Mouse (Mus musculus) kidney, adult 10 weeks (tissue): ENCODE results near the gene Szrd1. TPM values are rescaled to one million over a fixed set of nuclear protein-coding genes. Genes with fewer than 3 reads are reported as not detected.

ENCODE experiments used
- polyA plus RNA-seq: library from polyadenylated mRNA; stranded (reverse); fragments of 350-450 nt; fragmentation: Illumina TruSeq; extraction: RNeasy Lipid Tissue Mini Kit (QIAGEN cat#74804); gene quantifications from one replicate; pipeline ENCODE4 v1.2.3, GENCODE M21; 2014; ENCODE audit warnings: low read depth, low replicate concordance

The Szrd1 gene
- 19.0 TPM for polyA plus RNA-seq

DNA sequence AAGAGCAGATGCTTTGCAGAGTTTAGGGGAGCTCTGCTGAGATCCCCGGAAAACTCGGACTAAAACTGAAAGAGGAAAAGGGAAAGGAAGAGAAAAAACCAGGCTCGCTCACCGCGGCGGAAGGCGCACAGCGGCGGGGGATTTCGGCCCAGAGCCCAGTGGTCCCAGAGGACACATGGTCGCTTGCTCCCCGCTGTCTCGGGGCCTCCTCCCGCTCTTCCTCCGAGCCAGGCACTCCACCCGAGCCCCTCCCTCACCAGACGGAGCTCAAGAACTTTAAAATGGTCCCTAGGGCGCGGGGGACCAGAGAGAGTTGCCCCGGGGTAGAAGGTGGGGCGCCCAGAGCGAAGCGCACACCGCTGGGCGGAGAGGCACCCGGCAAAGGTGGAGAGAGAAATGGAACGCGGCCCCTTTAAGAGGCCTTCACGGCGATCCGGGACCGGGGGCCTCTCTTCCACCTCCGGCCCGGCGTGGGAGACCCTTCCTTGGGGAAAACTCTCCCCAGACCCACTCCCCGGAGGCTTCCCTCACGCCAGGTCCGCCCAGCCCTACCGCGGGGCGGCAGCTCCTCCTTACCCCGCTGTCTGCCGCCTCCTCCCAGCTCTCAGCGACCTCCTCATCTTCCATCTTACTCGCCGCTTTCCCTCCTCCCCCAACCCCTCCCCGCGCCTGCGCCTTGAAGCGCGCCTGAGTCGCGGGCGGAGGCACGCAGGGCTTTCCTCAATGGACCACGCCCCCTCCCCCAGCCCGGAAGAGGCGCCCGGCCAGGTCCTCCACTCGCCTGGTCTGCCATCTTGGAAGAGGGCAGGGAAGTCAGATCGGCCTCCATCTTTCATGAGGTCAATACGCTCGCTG is at the start of gene Szrd1:
Gene Szrd1 (minus strand): TSS at position 660 of the 855 bp plus-strand sequence.

DNA sequence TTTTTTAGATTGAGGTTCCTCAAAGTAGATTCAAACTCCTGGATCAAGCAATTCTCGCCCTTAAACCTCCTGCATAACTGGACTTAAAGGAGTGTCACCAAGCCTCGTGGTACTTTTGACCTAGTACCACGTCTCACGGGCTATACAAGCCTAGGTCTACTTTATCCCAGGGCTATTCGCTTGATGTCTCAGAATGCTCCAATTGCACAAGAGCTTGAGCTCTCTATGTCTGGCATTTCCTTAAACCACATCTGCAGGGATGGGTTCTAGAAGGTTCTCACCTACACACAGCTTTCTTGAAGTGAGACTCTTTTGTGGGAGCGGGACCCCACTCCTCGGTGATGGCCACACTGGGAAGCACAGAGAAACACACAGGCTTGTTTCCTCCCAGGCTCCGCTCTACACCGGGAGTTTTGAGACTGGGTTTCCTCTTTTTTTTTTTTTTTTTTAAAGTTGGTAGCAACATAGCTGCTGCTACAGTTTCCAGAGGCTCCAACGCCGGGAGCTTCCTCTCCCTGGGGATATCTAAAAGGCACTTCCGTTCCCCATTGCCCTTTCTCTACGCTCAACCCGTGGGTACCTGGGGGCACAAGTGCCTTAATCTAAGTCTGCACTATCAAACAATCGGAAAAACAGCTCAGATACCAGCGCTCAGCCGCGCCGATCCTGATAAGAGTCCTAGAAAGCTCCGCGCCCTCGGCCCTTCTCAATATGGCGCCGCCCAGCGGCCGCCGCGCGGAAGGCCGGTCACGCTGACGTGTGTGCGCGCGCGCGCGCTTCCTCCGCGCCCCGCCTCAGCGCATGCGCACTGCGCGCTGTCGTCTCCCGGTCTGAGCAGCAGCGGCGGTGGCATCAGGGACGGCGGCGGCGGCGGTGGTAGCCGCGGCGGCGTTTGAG is 7.8 kb upstream of the Szrd1 start, which contains the start of gene Fbxo42:
Gene Fbxo42 (plus strand): TSS at position 802 of the 897 bp plus-strand sequence.

DNA sequence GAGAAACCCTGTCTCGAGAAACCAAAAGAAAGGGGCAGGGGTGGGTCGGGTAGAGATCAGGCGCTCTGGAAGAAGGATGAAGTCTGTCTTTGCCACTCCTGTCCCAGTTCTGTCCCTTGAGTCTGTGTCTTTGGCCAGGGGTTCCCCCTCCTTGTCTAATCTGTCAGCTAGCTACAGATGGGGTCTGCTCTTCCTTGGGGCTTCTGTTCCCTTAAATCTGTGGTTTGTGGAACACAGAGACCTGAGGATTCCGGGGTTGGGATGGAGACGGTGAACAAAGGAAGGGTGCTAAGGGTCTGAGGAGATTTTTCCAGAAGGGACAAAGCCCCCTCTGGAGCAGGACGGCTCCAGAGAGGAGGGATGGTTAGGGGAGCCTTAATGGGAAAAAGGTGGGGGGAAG is 51.5 kb downstream of the Szrd1 start, which contains the start of gene Spata21:
Gene Spata21 (plus strand): TSS at position 301 of the 400 bp plus-strand sequence.

GRCm38 (mm10) chr4:141077681-141078509 is 61.7 kb downstream of the Szrd1 start, which contains the start of gene Necap2:
Gene Necap2, minus strand, starts transcription at chr4:141078357.

Other genes with a start within 250 kb of the Szrd1 start
- gene Padi2, start 233.4 kb downstream of the Szrd1 start, polyA plus RNA-seq: 1.1 TPM
- 149 TPM for gene Sdhb, start 178.6 kb downstream of the Szrd1 start, polyA plus RNA-seq
- 0.93 TPM for gene Atp13a2, start 152.9 kb downstream of the Szrd1 start, polyA plus RNA-seq
- not detected for gene Mfap2, start 129.4 kb downstream of the Szrd1 start, polyA plus RNA-seq
- gene Crocc, start 79.2 kb downstream of the Szrd1 start, polyA plus RNA-seq: not detected
- 5.8 TPM for gene Necap2, start 61.4 kb downstream of the Szrd1 start, polyA plus RNA-seq
- gene Spata21, start 51.4 kb downstream of the Szrd1 start, polyA plus RNA-seq: not detected
- gene Fbxo42, start 8.1 kb upstream of the Szrd1 start, polyA plus RNA-seq: 3.4 TPM
- not detected for gene Rsg1, start 74.2 kb upstream of the Szrd1 start, polyA plus RNA-seq
- 0.61 TPM for gene Arhgef19, start 99.7 kb upstream of the Szrd1 start, polyA plus RNA-seq
- 0.12 TPM for gene Epha2, start 161.5 kb upstream of the Szrd1 start, polyA plus RNA-seq
- not detected for gene Fam131c, start 228.4 kb upstream of the Szrd1 start, polyA plus RNA-seq